Mouse (Mus musculus) small intestine, adult 10 weeks (tissue): ENCODE data around the gene Wwox. TPM values are rescaled to one million over a fixed set of nuclear protein-coding genes. Genes with fewer than 3 reads are reported as not detected.

Source experiments
- polyA plus RNA-seq: library from polyadenylated mRNA; stranded (reverse); fragments of 350-450 nt; fragmentation: Illumina TruSeq; extraction: RNeasy Lipid Tissue Mini Kit (QIAGEN cat#74804); gene quantifications from one replicate; pipeline ENCODE4 v1.2.3, GENCODE M21; 2014; ENCODE audit warnings: low replicate concordance

The Wwox gene
- polyA plus RNA-seq, result 2.2 TPM

DNA sequence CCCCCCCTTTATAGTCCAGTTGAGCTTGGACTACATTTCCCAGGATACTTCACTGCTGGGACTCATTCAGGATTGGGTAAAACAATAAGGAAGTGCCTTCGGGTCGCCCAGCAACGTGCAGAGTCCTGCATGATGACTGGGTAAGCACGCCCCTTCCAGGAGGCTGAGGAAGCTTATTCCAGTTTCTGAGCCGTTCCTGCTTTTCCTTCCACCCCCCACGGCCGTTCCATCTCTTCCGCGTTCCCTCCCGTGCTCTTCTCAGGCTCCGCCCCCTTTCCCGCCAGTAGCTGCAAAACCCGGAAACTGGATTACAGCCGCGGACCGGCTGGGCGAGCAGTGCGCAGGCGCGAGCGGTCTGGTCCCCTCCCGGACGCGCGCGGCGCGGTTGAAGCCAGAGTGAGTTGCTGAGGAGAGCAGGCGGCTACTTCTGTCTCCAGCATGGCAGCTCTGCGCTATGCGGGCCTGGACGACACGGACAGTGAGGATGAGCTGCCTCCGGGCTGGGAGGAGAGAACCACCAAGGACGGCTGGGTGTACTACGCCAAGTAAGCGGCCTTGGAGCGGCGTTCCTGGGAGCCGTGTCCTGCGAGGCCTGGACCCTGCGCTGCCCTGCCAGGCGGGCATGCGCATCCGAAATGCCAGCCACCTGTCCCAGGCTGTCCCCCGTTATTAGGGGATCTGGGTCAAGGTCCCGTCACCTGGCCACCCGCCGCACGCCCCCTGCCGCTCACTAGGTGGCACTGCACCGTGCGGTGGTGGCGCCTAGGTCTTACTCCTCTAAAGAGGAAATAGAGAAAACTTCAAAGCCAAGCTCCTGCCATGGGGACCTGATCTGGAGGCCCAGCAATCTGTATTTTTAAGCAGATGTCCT, at the start of gene Wwox:
Gene Wwox, plus strand, starts transcription at position 322 of the 871 bp plus-strand sequence.

GRCm38 (mm10) chr8:114417786-114418185, 21.7 kb upstream of the Wwox start, which contains the start of gene Clec3a:
Gene Clec3a (plus strand): TSS chr8:114418086.

Other genes with a start within 250 kb of the Wwox start
- gene Vat1l, start 234.0 kb upstream of the Wwox start, polyA plus RNA-seq, result 0.71 TPM
- not detected for gene Clec3a, start 21.6 kb upstream of the Wwox start, polyA plus RNA-seq